ENCODE assay signal across 14 mouse cellular contexts in the genomic region with DNA sequence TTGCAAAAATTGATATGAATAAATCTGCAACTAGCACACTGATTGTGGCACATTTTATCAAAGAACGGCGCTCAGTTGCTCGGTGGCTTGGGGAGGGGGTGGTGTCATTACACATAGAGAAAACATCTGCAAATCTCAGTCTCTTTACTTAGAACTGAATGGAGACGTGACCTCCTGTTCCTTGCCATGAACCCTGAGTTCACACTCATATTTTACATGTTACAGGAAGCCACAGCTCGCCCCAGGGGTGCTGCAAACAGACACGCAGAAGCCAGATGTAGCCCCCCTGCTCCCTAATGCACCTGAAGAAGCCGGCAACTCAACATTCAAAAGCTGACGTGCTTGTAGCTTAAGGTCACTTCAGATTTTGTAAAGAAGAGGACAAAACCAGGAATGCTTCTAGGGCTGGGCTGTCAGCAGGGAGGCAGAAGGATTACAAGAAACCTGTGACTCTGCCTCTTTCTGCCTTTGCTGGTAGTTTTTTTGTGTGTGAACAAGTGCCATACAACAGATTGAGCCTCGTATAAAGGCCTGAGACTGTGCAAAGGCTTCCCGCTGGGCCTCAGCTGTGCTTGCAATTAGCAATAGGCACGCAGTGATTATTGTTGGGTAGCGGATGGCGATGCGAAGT. TPM values are rescaled to one million over a fixed set of nuclear protein-coding genes. Genes with fewer than 3 reads are reported as not detected.
DNase-seq lines count a peak whose midpoint lies in the region; ATAC-seq and TF ChIP-seq lines count a peak whose summit lies in the region.
"Had no signal": no experiment of that assay in that cellular context is flagged by ENCODE, and none has a peak within 500 bp of the region (broad histone marks: within the 10 kb centered on the region; RNA-seq: fewer than 3 reads in every experiment).

No protein-coding gene starts in this region.

- DNase-seq in ES-CJ7 (ENCODE audit: low read depth, low spot score) = peak; percentile 14
- DNase-seq in cerebellum, postnatal 25 days = peak; percentile 83 to 91
- DNase-seq in forebrain, postnatal 0 days = peak; percentile 69
- no peak for DNase-seq in right cerebral cortex, postnatal 36 days (ENCODE audit: low spot score in 2 of 2)
- DNase-seq in left cerebral cortex, postnatal 14 days (ENCODE audit: low spot score in 2 of 2) = no peak
- DNase-seq in heart, adult 11 months = no peak
- DNase-seq in right cerebral cortex, postnatal 14 days = no peak
- DNase-seq: kidney, postnatal 4 days; liver, embryonic 13.5 days had no signal

- H3K36me3 ChIP-seq in forebrain, postnatal 0 days (ENCODE audit: insufficient read depth) = 0 out of 2 replicates have a peak, but pooled peaks cover 3% of the 10 kb centered on the region
- no peaks in the 10 kb centered on the region for H3K36me3 ChIP-seq in midbrain, embryonic 12.5 days
- H3K36me3 ChIP-seq: embryonic facial prominence, embryonic 13.5 days; liver, embryonic 13.5 days had no signal

- intact Hi-C loops in left cerebral cortex, postnatal 14 days (cut with DNase I) = no loop called here

- ATAC-seq in forebrain, postnatal 0 days = peak; percentile 67
- peak; percentile 55 for ATAC-seq in midbrain, embryonic 12.5 days (ENCODE audit: low FRiP score, low read depth)

- H3K4me1 ChIP-seq in forebrain, postnatal 0 days (ENCODE audit: insufficient read depth) = peaks cover 36% of the 10 kb centered on the region
- H3K4me1 ChIP-seq in midbrain, embryonic 12.5 days = peaks cover 62% of the 10 kb centered on the region
- H3K4me1 ChIP-seq: liver, embryonic 13.5 days had no signal

- 11% methylated on average over 14 of the region's 14 CpGs for WGBS in forebrain, postnatal 0 days
- WGBS in midbrain, embryonic 12.5 days = 2% methylated on average over 14 of the region's 14 CpGs

- no peak overlapping the region for H3K4me2 ChIP-seq in forebrain, postnatal 0 days (ENCODE audit: low read depth)
- peak overlapping the region; percentile 32; the same call in 1 of the 2 replicates for H3K4me2 ChIP-seq in midbrain, embryonic 12.5 days (replicated peaks)
- H3K4me2 ChIP-seq: embryonic facial prominence, embryonic 13.5 days; heart, embryonic 11.5 days; liver, embryonic 13.5 days had no signal

- no peaks in the 10 kb centered on the region for H3K27me3 ChIP-seq in forebrain, postnatal 0 days (ENCODE audit: insufficient read depth, low read length)
- peaks cover 93% of the 10 kb centered on the region for H3K27me3 ChIP-seq in midbrain, embryonic 12.5 days
- H3K27me3 ChIP-seq: liver, embryonic 13.5 days had no signal

- no peak for TF ChIP-seq CTCF in forebrain, postnatal 0 days (IDR thresholded peaks at IDR 0.05; ENCODE audit: low read depth)

- H3K9me3 ChIP-seq in forebrain, postnatal 0 days (ENCODE audit: low read length) = no peaks in the 10 kb centered on the region
- H3K9me3 ChIP-seq in midbrain, embryonic 12.5 days = no peaks in the 10 kb centered on the region
- H3K9me3 ChIP-seq: embryonic facial prominence, embryonic 13.5 days; liver, embryonic 13.5 days had no signal

- H3K27ac ChIP-seq in forebrain, postnatal 0 days (ENCODE audit: low read depth, low read length) = no peak overlapping the region
- H3K27ac ChIP-seq in midbrain, embryonic 12.5 days (replicated peaks) = no peak overlapping the region
- H3K27ac ChIP-seq: embryonic facial prominence, embryonic 13.5 days; liver, embryonic 13.5 days had no signal

- H3K4me3 ChIP-seq in forebrain, postnatal 0 days (ENCODE audit: low read depth, low read length) = no peak overlapping the region
- H3K4me3 ChIP-seq in midbrain, embryonic 12.5 days = no peak overlapping the region
- H3K4me3 ChIP-seq: embryonic facial prominence, embryonic 13.5 days; liver, embryonic 13.5 days; myocyte had no signal

- no peak overlapping the region for H3K9ac ChIP-seq in forebrain, postnatal 0 days
- no peak overlapping the region for H3K9ac ChIP-seq in midbrain, embryonic 12.5 days (replicated peaks)
- H3K9ac ChIP-seq: embryonic facial prominence, embryonic 13.5 days; liver, embryonic 13.5 days had no signal

RNA-seq across cellular contexts. Expression of gene Fezf2, which starts 40.9 kb away (rescaled TPM):
- total RNA-seq in forebrain, postnatal 0 days (2014; rRNA removed) = 26.8 and 27.5 TPM in 2 replicates
- polyA plus RNA-seq in forebrain, postnatal 0 days (2015; fragmentation: Nextera tagmentation; extraction: Ambion mirVana) = 40.7 and 42.2 TPM in 2 replicates
- 2.9 and 7.7 TPM in 2 replicates for polyA plus RNA-seq in midbrain, embryonic 12.5 days (2016; fragmentation: Nextera tagmentation; extraction: Ambion mirVana)
- 10 to 100 TPM; 28.8 to 40.9 TPM for total RNA-seq in left cerebral cortex, postnatal 14 days (2021)
- polyA plus RNA-seq: liver, embryonic 13.5 days; myocyte; stomach, embryonic 14.5 days had no signal

Comparison
In these comparisons a context has a peak if more than half of its experiments do, and no peak if none do; other contexts are left out.
1. DNase-seq: peak in ES-CJ7 (single experiment), cerebellum, postnatal 25 days (2 of 2) and forebrain, postnatal 0 days (single experiment); none in right cerebral cortex, postnatal 36 days (0 of 2), left cerebral cortex, postnatal 14 days (0 of 2), heart, adult 11 months (single experiment) and right cerebral cortex, postnatal 14 days (single experiment).